Mouse (Mus musculus) heart, embryonic 15.5 days (tissue): ENCODE measurements at regions not wholly inside any gene's neighbourhood (a gene's known extent, or its start where the extent isn't known, plus 50 kb on each side); places are given as distances from the start of the nearest gene placed in this dataset.
A peak's percentile ranks its signal among the peaks of the same experiment; 100 is the strongest.

Source experiments
- ATAC-seq: fragments of 200-750 bp; cut with Nextera tagmentation; replicated peaks from 2 replicates; pipeline ENCODE4 v1.8.0; 2017; ENCODE audit warnings: low read depth, moderate TSS enrichment; ENCODE audit not compliant: insufficient number of reproducible peaks, insufficient read depth, low FRiP score
- H3K27ac ChIP-seq: fragments of 300-500 bp; sonication (generic); 2 replicates; pipeline ENCODE4 v1.5.1; 2015; ENCODE audit warnings: mild to moderate bottlenecking, inconsistent platforms
- H3K27me3 ChIP-seq: fragments of 300-500 bp; sonication (generic); 2 replicates; pipeline ENCODE4 v1.6.1; 2015; ENCODE audit warnings: inconsistent platforms
- H3K36me3 ChIP-seq: fragments of 300-500 bp; sonication (generic); 2 replicates; pipeline ENCODE4 v1.6.1; 2015; ENCODE audit warnings: mild to moderate bottlenecking, inconsistent platforms
- H3K4me1 ChIP-seq: fragments of 300-500 bp; sonication (generic); replicated peaks from 2 replicates; pipeline ENCODE4 v1.6.1; 2015; ENCODE audit warnings: inconsistent platforms
- H3K4me2 ChIP-seq: fragments of 300-500 bp; sonication (generic); 2 replicates; pipeline ENCODE4 v1.6.1; 2015; ENCODE audit warnings: inconsistent platforms, mild to moderate bottlenecking, moderate library complexity
- H3K4me3 ChIP-seq: fragments of 300-500 bp; sonication (generic); 2 replicates; pipeline ENCODE4 v1.5.1; 2015; ENCODE audit warnings: mild to moderate bottlenecking, inconsistent platforms
- H3K9ac ChIP-seq: fragments of 300-500 bp; sonication (generic); 2 replicates; pipeline ENCODE4 v1.6.1; 2015; ENCODE audit warnings: mild to moderate bottlenecking, inconsistent platforms
- H3K9me3 ChIP-seq: fragments of 300-500 bp; sonication (generic); replicated peaks from 2 replicates; pipeline ENCODE4 v1.6.1; 2016; ENCODE audit warnings: inconsistent platforms
- WGBS: fragments of 180-500 bp; shearing (Covaris S2); methylation state at CpG from one replicate; pipeline ENCODE4 v1.1.7; 2015; ENCODE audit warnings: mixed read lengths; 5-methylcytosine and 5-hydroxymethylcytosine counted together

- no peak overlapping the region for H3K4me3 ChIP-seq
- H3K9me3 ChIP-seq: no peaks in the 10 kb centered on the region
- 74% methylated on average over 3 of the region's 3 CpGs for WGBS
- no peak for ATAC-seq
- no peaks in the 10 kb centered on the region for H3K27me3 ChIP-seq
- no peak overlapping the region for H3K27ac ChIP-seq
- H3K36me3 ChIP-seq: no peaks in the 10 kb centered on the region
- no peaks in the 10 kb centered on the region for H3K4me1 ChIP-seq
- H3K4me2 ChIP-seq: no peak overlapping the region
- H3K9ac ChIP-seq: no peak overlapping the region
These were observed 2851.6 kb upstream of the Gm6569 start for GRCm38 (mm10) chr15:70982719-70983118.

- no peaks in the 10 kb centered on the region for H3K9me3 ChIP-seq
- no peak overlapping the region for H3K4me3 ChIP-seq
- no peaks in the 10 kb centered on the region for H3K27me3 ChIP-seq
- ATAC-seq: no peak
- no peaks in the 10 kb centered on the region for H3K36me3 ChIP-seq
- no peaks in the 10 kb centered on the region for H3K4me1 ChIP-seq
- no peak overlapping the region for H3K27ac ChIP-seq
- H3K4me2 ChIP-seq: no peak overlapping the region
- WGBS: 87% methylated on average over 4 of the region's 4 CpGs
- H3K9ac ChIP-seq: no peak overlapping the region
These were observed 2846.3 kb upstream of the Gm6569 start for GRCm38 (mm10) chr15:70987973-70988570.

- 59% methylated on average over 4 of the region's 4 CpGs for WGBS
- H3K4me1 ChIP-seq: no peaks in the 10 kb centered on the region
- no peaks in the 10 kb centered on the region for H3K9me3 ChIP-seq
- no peaks in the 10 kb centered on the region for H3K27me3 ChIP-seq
- no peaks in the 10 kb centered on the region for H3K36me3 ChIP-seq
- ATAC-seq: no peak
- no peak overlapping the region for H3K27ac ChIP-seq
- no peak overlapping the region for H3K9ac ChIP-seq
- H3K4me3 ChIP-seq: no peak overlapping the region
- H3K4me2 ChIP-seq: no peak overlapping the region
These were observed 2841.0 kb upstream of the Gm6569 start for GRCm38 (mm10) chr15:70993397-70993796.

- no peak for ATAC-seq
These were observed 2824.0 kb upstream of the Gm6569 start for GRCm38 (mm10) chr15:71010362-71010761.

GRCm38 (mm10) chr15:71010773-71011172, 2823.6 kb upstream of the Gm6569 start:
- H3K9ac ChIP-seq: no peak overlapping the region
- no peaks in the 10 kb centered on the region for H3K4me1 ChIP-seq
- WGBS: 71% methylated on average over 5 of the region's 5 CpGs
- H3K4me3 ChIP-seq: no peak overlapping the region
- no peaks in the 10 kb centered on the region for H3K27me3 ChIP-seq
- H3K4me2 ChIP-seq: no peak overlapping the region
- no peaks in the 10 kb centered on the region for H3K9me3 ChIP-seq
- no peak overlapping the region for H3K27ac ChIP-seq
- no peaks in the 10 kb centered on the region for H3K36me3 ChIP-seq
- no peak for ATAC-seq

More at GRCm38 (mm10) chr15:71010362-71010761, 2824.0 kb upstream of the Gm6569 start:
- Histone ChIP-seq H3K9me3 (no peaks in the 10 kb centered on the region), H3K27me3 (no peaks in the 10 kb centered on the region), H3K9ac (no peak overlapping the region), H3K36me3 (no peaks in the 10 kb centered on the region), H3K4me3 (no peak overlapping the region), H3K4me1 (no peaks in the 10 kb centered on the region), H3K27ac (no peak overlapping the region), H3K4me2 (no peak overlapping the region)
- WGBS: 70% methylated on average over 2 of the region's 2 CpGs

- Histone ChIP-seq H3K4me2 (no peak overlapping the region), H3K9me3 (no peaks in the 10 kb centered on the region), H3K4me1 (no peaks in the 10 kb centered on the region), H3K9ac (no peak overlapping the region), H3K27me3 (no peaks in the 10 kb centered on the region), H3K27ac (no peak overlapping the region), H3K36me3 (no peaks in the 10 kb centered on the region), H3K4me3 (no peak overlapping the region)
- 62% methylated on average over 5 of the region's 5 CpGs for WGBS
- ATAC-seq: no peak
These were observed 2780.0 kb upstream of the Gm6569 start for GRCm38 (mm10) chr15:71054251-71054852.

- no peaks in the 10 kb centered on the region for H3K27me3 ChIP-seq
- WGBS: 33% methylated on average over 1 of the region's 1 CpGs
- H3K4me2 ChIP-seq: no peak overlapping the region
- no peak overlapping the region for H3K9ac ChIP-seq
- H3K9me3 ChIP-seq: no peaks in the 10 kb centered on the region
- no peak overlapping the region for H3K4me3 ChIP-seq
- no peaks in the 10 kb centered on the region for H3K4me1 ChIP-seq
- peak overlapping the region; percentile 61 for H3K27ac ChIP-seq
- no peaks in the 10 kb centered on the region for H3K36me3 ChIP-seq
- ATAC-seq: peak; percentile 82
These were observed 2747.9 kb upstream of the Gm6569 start for GRCm38 (mm10) chr15:71086367-71086997.

- H3K9me3 ChIP-seq: no peaks in the 10 kb centered on the region
- H3K4me1 ChIP-seq: no peaks in the 10 kb centered on the region
- H3K27me3 ChIP-seq: no peaks in the 10 kb centered on the region
- no peak overlapping the region for H3K27ac ChIP-seq
- no peak overlapping the region for H3K4me2 ChIP-seq
- no peak overlapping the region for H3K4me3 ChIP-seq
- WGBS: 78% methylated on average over 3 of the region's 3 CpGs
- no peak overlapping the region for H3K9ac ChIP-seq
- no peaks in the 10 kb centered on the region for H3K36me3 ChIP-seq
- no peak for ATAC-seq
These were observed 2735.2 kb upstream of the Gm6569 start for GRCm38 (mm10) chr15:71099111-71099510.

GRCm38 (mm10) chr15:71129802-71130201, 2704.6 kb upstream of the Gm6569 start:
- Histone ChIP-seq H3K4me1 (no peaks in the 10 kb centered on the region), H3K9me3 (no peaks in the 10 kb centered on the region), H3K4me2 (no peak overlapping the region), H3K36me3 (no peaks in the 10 kb centered on the region), H3K27me3 (no peaks in the 10 kb centered on the region), H3K9ac (no peak overlapping the region), H3K4me3 (no peak overlapping the region), H3K27ac (no peak overlapping the region)
- no peak for ATAC-seq

- Histone ChIP-seq H3K9ac (no peak overlapping the region), H3K36me3 (no peaks in the 10 kb centered on the region), H3K9me3 (no peaks in the 10 kb centered on the region), H3K4me1 (no peaks in the 10 kb centered on the region), H3K27me3 (no peaks in the 10 kb centered on the region), H3K27ac (no peak overlapping the region), H3K4me2 (no peak overlapping the region), H3K4me3 (no peak overlapping the region)
- ATAC-seq: no peak
- 73% methylated on average over 2 of the region's 2 CpGs for WGBS
These were observed 2676.7 kb upstream of the Gm6569 start for GRCm38 (mm10) chr15:71157680-71158079.

- Histone ChIP-seq H3K4me3 (no peak overlapping the region), H3K9me3 (no peaks in the 10 kb centered on the region), H3K36me3 (no peaks in the 10 kb centered on the region), H3K27ac (no peak overlapping the region), H3K4me1 (no peaks in the 10 kb centered on the region), H3K27me3 (no peaks in the 10 kb centered on the region), H3K4me2 (no peak overlapping the region), H3K9ac (no peak overlapping the region)
- no peak for ATAC-seq
These were observed 2672.3 kb upstream of the Gm6569 start for GRCm38 (mm10) chr15:71162097-71162496.
